Mouse (Mus musculus) thymus, postnatal 0 days (tissue): Measurements from ENCODE around the gene Dmac2. TPM values are rescaled to one million over a fixed set of nuclear protein-coding genes. Genes with fewer than 3 reads are reported as not detected.

Experiments
- DNase-seq: peaks from one replicate; pipeline ENCODE4 v3.0.0-alpha.2; 2015; ENCODE audit warnings: low spot score
- polyA plus RNA-seq: library from polyadenylated mRNA; unstranded; fragments of >200 nt; fragmentation: Nextera tagmentation; extraction: Ambion mirVana; gene quantifications from 2 replicates; pipeline ENCODE4 v1.2.1, GENCODE M21; 2015

The Dmac2 gene
- polyA plus RNA-seq, 1 experiment from 2014 or later, result 36.2 TPM

GRCm38 (mm10) chr7:25652244-25652759, 33.1 kb downstream of the Dmac2 start:
- no peak for DNase-seq

GRCm38 (mm10) chr7:25655601-25656428, 36.6 kb downstream of the Dmac2 start:
- no peak for DNase-seq

DNA sequence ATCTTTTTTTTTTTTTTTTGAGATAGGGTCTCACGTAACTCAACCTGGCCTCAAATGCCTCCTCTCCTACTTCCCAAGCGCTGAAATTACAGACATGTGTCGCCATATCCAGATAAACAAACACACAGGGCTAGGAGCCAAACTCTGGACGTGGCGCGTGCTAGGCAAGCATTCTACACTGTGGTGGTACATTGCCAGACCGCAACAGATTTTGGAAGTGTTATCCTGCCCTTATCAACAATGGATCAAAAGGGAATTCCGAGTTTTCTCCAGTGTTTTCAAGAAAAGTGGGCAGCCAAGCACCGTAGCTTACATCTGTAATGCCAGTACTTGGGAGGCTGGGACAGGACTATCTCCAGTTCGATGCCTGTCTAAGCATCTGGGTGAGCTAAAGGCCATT, 38.6 kb downstream of the Dmac2 start:
- DNase-seq, result no peak

DNA sequence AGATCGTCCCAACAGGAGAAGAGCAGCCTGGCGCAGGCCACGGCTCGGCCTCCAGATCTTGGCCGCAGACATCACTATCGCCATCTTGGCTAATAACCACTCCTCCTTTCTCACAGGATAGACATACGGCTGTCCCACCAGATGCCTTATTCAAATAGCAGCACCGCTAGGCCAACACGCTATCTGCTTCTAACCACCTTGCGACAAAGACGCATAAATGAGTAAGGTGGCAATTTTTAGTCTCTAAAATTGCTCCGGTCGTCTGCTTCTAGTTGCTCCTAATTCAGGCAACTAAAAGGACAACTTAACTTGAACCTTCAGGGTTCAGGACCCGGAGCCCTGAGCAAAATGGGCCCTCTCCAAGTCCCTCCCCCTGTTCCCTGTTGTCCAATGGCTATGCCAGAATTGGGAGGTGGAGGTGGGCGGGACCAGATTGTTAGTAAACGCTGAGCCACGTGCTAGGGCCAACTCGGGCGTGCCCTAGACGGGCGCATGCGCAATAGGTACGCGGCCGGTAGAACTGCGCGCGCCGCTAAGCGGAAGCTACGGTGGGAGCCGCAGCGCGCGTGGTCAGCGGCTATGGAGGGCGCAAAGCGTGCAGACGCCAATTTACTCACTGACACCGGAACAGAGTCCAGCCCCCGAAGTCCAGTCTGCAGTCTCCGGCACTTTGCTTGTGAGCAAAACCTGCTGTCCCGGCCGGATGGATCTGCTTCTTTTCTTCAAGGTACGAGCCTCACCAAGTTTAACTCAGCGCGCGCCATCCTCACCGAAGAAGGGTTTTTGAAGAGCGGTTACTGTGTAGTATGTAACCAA, 39.7 kb downstream of the Dmac2 start, which contains the start of the genes Bckdha and Exosc5:
Gene Bckdha, minus strand, starts transcription at position 325 of the 816 bp plus-strand sequence.
Gene Exosc5, plus strand, starts transcription at position 508 of the 816 bp plus-strand sequence.
- DNase-seq, result peak; percentile 100

DNA sequence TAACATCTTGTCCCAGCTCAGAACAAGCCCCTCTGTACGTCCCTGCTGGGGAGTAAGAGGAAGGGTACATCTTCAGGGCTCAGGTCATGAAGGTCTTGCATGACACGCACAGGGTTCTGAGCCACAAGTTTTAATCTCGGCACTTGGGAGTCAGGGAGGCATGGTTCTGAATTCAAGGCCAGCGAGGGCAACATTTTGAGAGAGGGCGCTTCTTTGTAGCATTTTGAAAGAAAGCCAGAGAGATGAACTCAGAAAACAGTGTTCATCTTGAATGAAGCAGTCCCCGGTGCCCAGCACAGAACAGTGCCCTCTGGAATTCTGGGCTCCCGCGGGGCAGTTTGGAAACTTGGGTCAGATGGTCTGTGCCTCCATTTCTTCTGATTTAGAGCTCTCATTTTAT, 47.2 kb downstream of the Dmac2 start:
- no peak for DNase-seq

GRCm38 (mm10) chr7:25669158-25669557, 49.9 kb downstream of the Dmac2 start:
- no peak for DNase-seq

DNA sequence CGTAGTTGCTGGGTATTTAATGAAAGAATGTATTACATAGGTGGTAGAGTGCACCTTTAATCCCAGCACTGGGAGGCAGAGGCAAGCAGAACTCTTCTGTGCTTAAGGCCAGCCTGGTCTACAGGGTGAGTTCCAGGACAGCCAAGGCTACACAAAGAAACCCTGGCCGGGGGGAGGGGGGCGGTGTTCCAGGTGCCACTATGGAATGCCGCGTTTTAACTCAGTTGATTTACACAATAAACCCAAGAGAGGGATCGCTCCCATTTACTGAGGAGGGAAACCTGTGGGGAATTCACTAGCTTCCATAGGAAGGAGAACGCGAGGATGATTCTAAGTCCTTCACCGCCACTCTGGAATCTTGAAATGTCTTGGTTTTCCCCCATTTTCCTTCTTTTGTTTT, 50.4 kb downstream of the Dmac2 start:
- DNase-seq, result no peak

DNA sequence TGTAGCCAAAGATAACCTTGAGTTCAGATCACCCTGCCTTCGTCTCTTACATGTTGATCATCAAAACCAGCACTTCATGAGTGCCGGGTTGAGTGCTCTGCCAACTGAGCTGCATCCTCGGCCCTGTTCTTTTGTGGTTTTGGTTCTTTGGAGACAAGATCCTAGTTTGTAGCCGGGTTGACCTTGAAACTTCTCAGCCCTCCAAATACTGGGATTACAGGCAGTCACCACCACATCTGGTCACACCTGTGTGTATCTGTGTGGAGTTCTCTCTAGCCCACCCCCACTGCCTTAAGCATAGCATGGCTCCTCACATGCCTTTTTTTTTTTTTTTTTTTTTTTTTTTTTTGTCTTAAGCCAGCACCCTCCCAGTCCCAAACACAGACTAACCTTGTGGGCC, 50.9 kb downstream of the Dmac2 start:
- no peak for DNase-seq

GRCm38 (mm10) chr7:25671686-25672085, 52.5 kb downstream of the Dmac2 start:
- no peak for DNase-seq

DNA sequence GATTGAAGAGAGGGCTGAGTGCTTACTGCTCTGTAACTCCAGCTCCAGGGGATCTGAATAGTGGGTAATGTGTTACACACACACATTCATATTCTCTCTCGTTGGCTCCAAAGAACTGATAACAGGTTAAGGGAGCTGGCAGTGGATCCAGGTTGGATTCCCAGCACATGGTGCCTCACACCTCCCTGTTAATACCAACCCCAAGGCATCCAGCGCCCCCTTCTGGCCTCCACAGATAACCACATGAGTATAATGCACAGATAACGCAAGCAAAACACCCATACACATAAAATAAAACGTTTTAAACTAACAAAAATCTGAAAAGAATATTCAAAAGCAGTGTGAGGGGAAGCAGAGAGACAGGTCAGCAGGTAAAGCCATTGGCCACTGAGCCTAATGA, 53.2 kb downstream of the Dmac2 start:
- DNase-seq, result no peak

DNA sequence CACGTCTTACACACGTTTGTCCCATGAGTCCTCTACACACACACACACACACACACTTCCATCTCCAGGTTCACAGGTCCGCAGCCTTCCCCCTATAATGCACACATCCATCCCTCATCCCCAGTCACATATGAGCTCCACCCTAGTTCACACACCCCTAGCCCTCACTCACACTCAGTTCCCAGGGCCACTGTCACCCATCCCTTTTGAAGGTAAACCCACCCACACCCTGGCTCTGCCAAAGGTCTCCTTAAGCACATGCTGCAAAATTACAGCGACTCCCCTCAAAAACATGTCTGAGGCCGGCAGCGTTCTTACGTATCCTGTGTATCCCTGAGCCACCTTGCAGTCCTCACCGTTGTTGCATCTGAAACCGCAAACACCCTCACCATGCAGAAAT, 55.1 kb downstream of the Dmac2 start:
- DNase-seq, result no peak

DNA sequence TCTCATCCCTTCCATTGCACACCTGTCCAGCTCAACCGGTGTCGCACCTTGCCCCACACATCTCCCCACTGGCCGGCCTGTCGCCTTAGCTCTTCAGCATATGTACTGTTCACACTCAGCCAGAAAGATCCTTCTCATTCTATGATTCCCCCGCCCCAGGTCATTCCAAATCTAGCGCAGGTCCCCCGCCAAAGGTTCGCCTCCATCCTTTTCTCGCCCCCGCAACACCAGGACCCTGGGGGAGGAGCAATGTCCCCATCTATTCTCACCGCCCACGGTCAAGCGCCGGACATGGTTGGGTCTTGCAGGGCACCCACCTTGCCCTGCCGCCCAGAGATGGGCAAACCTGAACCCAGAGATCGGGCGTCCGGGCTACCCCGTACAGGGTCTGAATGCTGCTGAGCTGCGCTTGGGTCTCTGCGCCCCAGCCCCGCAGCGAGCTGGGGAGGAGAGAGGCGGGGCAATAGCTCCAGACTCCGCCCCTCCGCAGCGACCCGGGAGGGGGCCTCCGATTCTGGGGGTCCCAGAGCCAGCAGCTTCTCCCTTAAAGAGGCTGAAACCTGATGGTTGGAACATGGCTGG, 55.6 kb downstream of the Dmac2 start, which contains the start of gene Tmem91:
Gene Tmem91, minus strand, starts transcription at position 448 of the 582 bp plus-strand sequence.
- peak; percentile 30 for DNase-seq

Other genes starting within 250 kb of the Dmac2 start
- gene Cnfn, start 249.7 kb upstream of the Dmac2 start, polyA plus RNA-seq, result 4.1 and 11.4 TPM in 2 replicates
- gene Lipe, start 220.7 kb upstream of the Dmac2 start, polyA plus RNA-seq, result 7.5 and 8.4 TPM in 2 replicates
- 1.0 and 2.0 TPM in 2 replicates for gene Cxcl17, start 206.5 kb upstream of the Dmac2 start, polyA plus RNA-seq
- gene Ceacam1, start 141.8 kb upstream of the Dmac2 start, polyA plus RNA-seq, result 2.0 and 2.5 TPM in 2 replicates
- gene Ceacam2, start 79.6 kb upstream of the Dmac2 start, polyA plus RNA-seq, result not detected in 2 replicates
- not detected in 2 replicates for gene Erich4, start 3.5 kb upstream of the Dmac2 start, polyA plus RNA-seq
- gene B3gnt8, start 7.2 kb downstream of the Dmac2 start, polyA plus RNA-seq, result 13.1 and 13.4 TPM in 2 replicates
- 63.8 and 69.1 TPM in 2 replicates for gene Bckdha, start 39.6 kb downstream of the Dmac2 start, polyA plus RNA-seq
- gene Exosc5, start 39.8 kb downstream of the Dmac2 start, polyA plus RNA-seq, result 146 and 147 TPM in 2 replicates
- 4.0 and 6.3 TPM in 2 replicates for gene Tmem91, start 55.8 kb downstream of the Dmac2 start, polyA plus RNA-seq
- gene B9d2, start 61.4 kb downstream of the Dmac2 start, polyA plus RNA-seq, result 67.9 and 68.3 TPM in 2 replicates
- 8.5 and 11.6 TPM in 2 replicates for gene Tgfb1, start 67.6 kb downstream of the Dmac2 start, polyA plus RNA-seq
- gene Ccdc97, start 99.7 kb downstream of the Dmac2 start, polyA plus RNA-seq, result 16.2 and 22.4 TPM in 2 replicates
- 64.9 and 66.2 TPM in 2 replicates for gene Hnrnpul1, start 135.3 kb downstream of the Dmac2 start, polyA plus RNA-seq
- gene Axl, start 169.3 kb downstream of the Dmac2 start, polyA plus RNA-seq, result 26.9 and 29.4 TPM in 2 replicates
- gene Cyp2s1, start 197.5 kb downstream of the Dmac2 start, polyA plus RNA-seq, result 0.51 and 0.54 TPM in 2 replicates